Mouse (Mus musculus) ES-CJ7 (cell line): ENCODE measurements around the gene Suclg2.

Experiments used
- DNase-seq: peaks from one replicate; pipeline ENCODE4 v3.0.0; 2011; ENCODE audit warnings: low read depth, low spot score

Gene Suclg2

GRCm38 (mm10) chr6:95563355-95564009, 155.1 kb downstream of the Suclg2 start:
- no peak for DNase-seq

- DNase-seq, result no peak
Observed at GRCm38 (mm10) chr6:95556320-95556719, 162.3 kb downstream of the Suclg2 start.

- DNase-seq, result no peak
Observed at GRCm38 (mm10) chr6:95552339-95552950, 166.2 kb downstream of the Suclg2 start.

GRCm38 (mm10) chr6:95551000-95551399, 167.6 kb downstream of the Suclg2 start:
- DNase-seq, result peak; percentile 25

- DNase-seq, result no peak
Observed at GRCm38 (mm10) chr6:95546189-95546832, 172.3 kb downstream of the Suclg2 start.

GRCm38 (mm10) chr6:95545714-95546113, 172.9 kb downstream of the Suclg2 start:
- DNase-seq, result no peak

GRCm38 (mm10) chr6:95545296-95545695, 173.3 kb downstream of the Suclg2 start:
- no peak for DNase-seq

- DNase-seq, result no peak
Observed at GRCm38 (mm10) chr6:95535191-95535590, 183.4 kb downstream of the Suclg2 start.

GRCm38 (mm10) chr6:95519846-95520245, 198.8 kb downstream of the Suclg2 start:
- DNase-seq, result no peak

GRCm38 (mm10) chr6:95518406-95518805, 200.2 kb downstream of the Suclg2 start:
- DNase-seq, result no peak

- DNase-seq, result no peak
Observed at GRCm38 (mm10) chr6:95515721-95516120, 202.9 kb downstream of the Suclg2 start.

GRCm38 (mm10) chr6:95514726-95515125, 203.9 kb downstream of the Suclg2 start:
- no peak for DNase-seq

- DNase-seq, result no peak
Observed at GRCm38 (mm10) chr6:95511689-95512088, 206.9 kb downstream of the Suclg2 start.

GRCm38 (mm10) chr6:95500771-95501170, 217.8 kb downstream of the Suclg2 start:
- DNase-seq, result no peak

GRCm38 (mm10) chr6:95499639-95500038, 219.0 kb downstream of the Suclg2 start:
- DNase-seq, result no peak

GRCm38 (mm10) chr6:95492216-95492956, 226.2 kb downstream of the Suclg2 start:
- DNase-seq, result no peak

- DNase-seq, result no peak
Observed at GRCm38 (mm10) chr6:95491043-95491442, 227.6 kb downstream of the Suclg2 start.

GRCm38 (mm10) chr6:95485791-95486190, 232.8 kb downstream of the Suclg2 start:
- DNase-seq, result no peak

- DNase-seq, result peak; percentile 38
Observed at GRCm38 (mm10) chr6:95484183-95484818, 234.3 kb downstream of the Suclg2 start.

- no peak for DNase-seq
Observed at GRCm38 (mm10) chr6:95483686-95484085, 234.9 kb downstream of the Suclg2 start.

- no peak for DNase-seq
Observed at GRCm38 (mm10) chr6:95483127-95483526, 235.5 kb downstream of the Suclg2 start.

GRCm38 (mm10) chr6:95479801-95480200, 238.8 kb downstream of the Suclg2 start:
- DNase-seq, result no peak
